24 mouse cellular contexts compared by ENCODE assay signal in the genomic region with DNA sequence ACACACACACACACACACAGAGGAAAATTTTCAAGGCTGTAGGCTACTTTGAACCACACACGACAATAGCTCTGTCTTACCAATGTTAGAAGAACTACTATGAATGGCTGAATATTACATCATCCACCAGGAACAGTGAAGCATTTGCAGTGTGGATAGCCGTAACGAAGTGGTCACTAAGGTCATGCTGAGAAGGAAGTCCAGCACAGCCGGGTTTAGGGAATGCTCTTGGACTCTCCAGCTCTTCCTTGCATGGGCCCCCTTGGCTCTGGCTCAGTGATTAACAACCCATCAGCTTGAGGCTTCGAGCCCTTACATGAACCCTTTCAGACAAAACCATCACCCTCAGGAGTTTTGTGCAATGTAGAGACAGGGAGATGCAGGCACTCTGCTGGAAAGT.
DNase-seq lines count a peak whose midpoint lies in the region; ATAC-seq and TF ChIP-seq lines count a peak whose summit lies in the region.
"Had no signal": no experiment of that assay in that cellular context is flagged by ENCODE, and none has a peak within 500 bp of the region (broad histone marks: within the 10 kb centered on the region; RNA-seq: fewer than 3 reads in every experiment).

No protein-coding gene starts in this region.

- no peak for DNase-seq in heart, embryonic 10.5 days (ENCODE audit: low spot score)
- no peak for DNase-seq in heart, postnatal 36 days
- no peak for DNase-seq in hindbrain, postnatal 0 days (ENCODE audit: low spot score)
- no peak for DNase-seq in lung, postnatal 36 days
- DNase-seq in limb, embryonic 10.5 days (ENCODE audit: low spot score), result no peak
- no peak for DNase-seq in adrenal gland, adult 8-10 months
- DNase-seq: cerebellum, adult 11 months; cerebellum, adult 9-11 months; gastrocnemius, postnatal 10 days; kidney, adult 11 months; layer of hippocampus, adult 9-11 months; lung, postnatal 14 days; thymus, adult 2 months; thymus, postnatal 4 days had no signal

- H3K27me3 ChIP-seq in heart, embryonic 10.5 days (ENCODE audit: insufficient read depth, poor library complexity, severe bottlenecking), result no peaks in the 10 kb centered on the region
- H3K27me3 ChIP-seq in hindbrain, postnatal 0 days (ENCODE audit: insufficient read depth, low read length), result no peaks in the 10 kb centered on the region
- no peaks in the 10 kb centered on the region for H3K27me3 ChIP-seq in hindbrain, embryonic 12.5 days
- H3K27me3 ChIP-seq in lung, embryonic 16.5 days (ENCODE audit: control insufficient read depth, insufficient read depth, low read depth, low read length), result no peaks in the 10 kb centered on the region
- H3K27me3 ChIP-seq in limb, embryonic 10.5 days (ENCODE audit: low read depth, poor library complexity, severe bottlenecking), result no peaks in the 10 kb centered on the region
- H3K27me3 ChIP-seq: embryonic facial prominence, embryonic 13.5 days; limb, embryonic 15.5 days; megakaryocyte, embryonic 14.5 days; midbrain, embryonic 13.5 days; Patski had no signal

- H3K9me3 ChIP-seq in heart, embryonic 10.5 days, result no peaks in the 10 kb centered on the region
- H3K9me3 ChIP-seq in hindbrain, postnatal 0 days (ENCODE audit: low read length), result no peaks in the 10 kb centered on the region
- H3K9me3 ChIP-seq in hindbrain, embryonic 12.5 days (replicated peaks), result no peaks in the 10 kb centered on the region
- H3K9me3 ChIP-seq in lung, embryonic 16.5 days (ENCODE audit: control insufficient read depth, low read length), result no peaks in the 10 kb centered on the region
- H3K9me3 ChIP-seq in limb, embryonic 10.5 days (replicated peaks), result no peaks in the 10 kb centered on the region
- H3K9me3 ChIP-seq: embryonic facial prominence, embryonic 13.5 days; limb, embryonic 15.5 days; megakaryocyte, embryonic 14.5 days; midbrain, embryonic 13.5 days had no signal

- peak overlapping the region; percentile 59; the same call in 1 of the 2 replicates for H3K27ac ChIP-seq in heart, embryonic 10.5 days
- no peak overlapping the region for H3K27ac ChIP-seq in hindbrain, postnatal 0 days
- no peak overlapping the region for H3K27ac ChIP-seq in hindbrain, embryonic 12.5 days
- H3K27ac ChIP-seq in lung, embryonic 16.5 days (ENCODE audit: low read length), result no peak overlapping the region
- 0 out of 2 replicates have a peak overlapping the region, but pooled peaks have one; percentile 26 for H3K27ac ChIP-seq in limb, embryonic 10.5 days
- H3K27ac ChIP-seq: limb, embryonic 15.5 days; liver, embryonic 14.5 days; midbrain, embryonic 13.5 days; stomach, postnatal 0 days had no signal

- TF ChIP-seq CTCF in hindbrain, postnatal 0 days (IDR thresholded peaks at IDR 0.05; ENCODE audit: low read depth), result no peak

- ATAC-seq in hindbrain, postnatal 0 days, result 0 out of 2 replicates have a peak, but pooled peaks have one; percentile 35
- ATAC-seq in hindbrain, embryonic 12.5 days (ENCODE audit: low FRiP score), result no peak
- peak; percentile 39; the same call in 1 of the 2 replicates for ATAC-seq in lung, embryonic 16.5 days (ENCODE audit: low read depth)
- ATAC-seq: forebrain, embryonic 14.5 days; midbrain, embryonic 13.5 days; Patski had no signal

- WGBS in heart, embryonic 10.5 days, result 45% methylated on average over 5 of the region's 5 CpGs
- 42% methylated on average over 5 of the region's 5 CpGs for WGBS in hindbrain, postnatal 0 days
- 45% methylated on average over 5 of the region's 5 CpGs for WGBS in hindbrain, embryonic 12.5 days
- 38% methylated on average over 5 of the region's 5 CpGs for WGBS in lung, embryonic 16.5 days
- 37% methylated on average over 5 of the region's 5 CpGs for WGBS in limb, embryonic 10.5 days

- H3K9ac ChIP-seq in hindbrain, postnatal 0 days (replicated peaks; ENCODE audit: low read length), result no peak overlapping the region
- H3K9ac ChIP-seq in hindbrain, embryonic 12.5 days, result no peak overlapping the region
- no peak overlapping the region for H3K9ac ChIP-seq in lung, embryonic 16.5 days (ENCODE audit: low read length)
- H3K9ac ChIP-seq: embryonic facial prominence, embryonic 13.5 days; limb, embryonic 15.5 days; liver, embryonic 14.5 days; midbrain, embryonic 13.5 days had no signal

- H3K4me3 ChIP-seq in heart, embryonic 10.5 days, result no peak overlapping the region
- no peak overlapping the region for H3K4me3 ChIP-seq in hindbrain, postnatal 0 days (ENCODE audit: low read length)
- no peak overlapping the region for H3K4me3 ChIP-seq in hindbrain, embryonic 12.5 days
- no peak overlapping the region for H3K4me3 ChIP-seq in lung, embryonic 16.5 days (ENCODE audit: low read length)
- H3K4me3 ChIP-seq in limb, embryonic 10.5 days, result no peak overlapping the region
- H3K4me3 ChIP-seq: embryonic facial prominence, embryonic 13.5 days; limb, embryonic 15.5 days; megakaryocyte, embryonic 14.5 days; midbrain, embryonic 13.5 days had no signal

- no peak overlapping the region for H3K4me2 ChIP-seq in hindbrain, postnatal 0 days (ENCODE audit: low read depth, low read length)
- H3K4me2 ChIP-seq in hindbrain, embryonic 12.5 days (replicated peaks), result no peak overlapping the region
- no peak overlapping the region for H3K4me2 ChIP-seq in lung, embryonic 16.5 days (ENCODE audit: low read depth, low read length)
- H3K4me2 ChIP-seq: embryonic facial prominence, embryonic 13.5 days; limb, embryonic 15.5 days; midbrain, embryonic 13.5 days had no signal

- intact Hi-C loops in heart, postnatal 36 days (cut with DNase I), result loop anchor here (10.0 kb wide), 1 partner anchor 765 kb away; no protein-coding TSS in a partner anchor

- H3K4me1 ChIP-seq in heart, embryonic 10.5 days, result peaks cover 28% of the 10 kb centered on the region
- peaks cover 10% of the 10 kb centered on the region for H3K4me1 ChIP-seq in hindbrain, postnatal 0 days (ENCODE audit: insufficient read depth, low read length)
- peaks cover 5% of the 10 kb centered on the region for H3K4me1 ChIP-seq in hindbrain, embryonic 12.5 days
- H3K4me1 ChIP-seq in lung, embryonic 16.5 days (replicated peaks; ENCODE audit: control insufficient read depth, insufficient read depth, low read length), result peaks cover 9% of the 10 kb centered on the region
- peaks cover 51% of the 10 kb centered on the region for H3K4me1 ChIP-seq in limb, embryonic 10.5 days
- H3K4me1 ChIP-seq: megakaryocyte, embryonic 14.5 days; midbrain, embryonic 13.5 days had no signal

- H3K36me3 ChIP-seq in heart, embryonic 10.5 days, result no peaks in the 10 kb centered on the region
- no peaks in the 10 kb centered on the region for H3K36me3 ChIP-seq in hindbrain, postnatal 0 days (ENCODE audit: insufficient read depth, low read length)
- no peaks in the 10 kb centered on the region for H3K36me3 ChIP-seq in hindbrain, embryonic 12.5 days
- H3K36me3 ChIP-seq in lung, embryonic 16.5 days (ENCODE audit: control insufficient read depth, insufficient read depth, low read length), result no peaks in the 10 kb centered on the region
- H3K36me3 ChIP-seq in limb, embryonic 10.5 days, result no peaks in the 10 kb centered on the region
- H3K36me3 ChIP-seq: embryonic facial prominence, embryonic 13.5 days; limb, embryonic 15.5 days; midbrain, embryonic 13.5 days had no signal

Comparison
In these comparisons a context has a peak if more than half of its experiments do, and no peak if none do; other contexts are left out.
1. H3K27ac ChIP-seq: peak in heart, embryonic 10.5 days (single experiment) and limb, embryonic 10.5 days (single experiment); none in hindbrain, postnatal 0 days (single experiment), hindbrain, embryonic 12.5 days (single experiment) and lung, embryonic 16.5 days (single experiment).